Mouse (Mus musculus): Measurements from ENCODE around the gene Slc36a3. TPM values are rescaled to one million over a fixed set of nuclear protein-coding genes. Genes with fewer than 3 reads are reported as not detected.
A peak's percentile ranks its signal among the peaks of the same experiment; 100 is the strongest.
"Not testable (repeated sequence)": the region's sequence is repeated elsewhere in the genome, so short reads cannot be mapped to it uniquely, and the experiment has no call there.

Gene Slc36a3
- polyA plus RNA-seq, 3 experiments from 2014 or later: 0.31 to 0.98 (median 0.54) TPM

DNA sequence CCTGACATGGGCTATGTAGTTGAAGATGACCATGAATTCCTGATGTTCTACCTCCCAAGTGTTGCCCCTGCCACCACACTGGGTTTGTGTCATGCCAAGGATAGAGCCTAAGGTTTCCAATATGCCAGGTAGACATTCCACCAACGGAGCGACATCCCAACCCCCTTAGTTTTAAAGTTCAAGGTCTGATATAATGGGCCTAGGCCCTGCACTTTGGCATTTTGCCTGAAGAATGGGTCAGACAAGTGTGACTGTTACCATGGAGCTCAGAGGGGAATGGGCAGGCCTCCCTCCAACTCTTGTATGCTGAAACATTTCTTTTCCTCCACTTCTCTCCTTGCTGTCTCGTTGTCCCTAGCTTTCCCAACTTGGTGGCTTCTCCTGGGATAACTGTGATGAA is 48.3 kb downstream of the Slc36a3 start:
- ATAC-seq: no peak

DNA sequence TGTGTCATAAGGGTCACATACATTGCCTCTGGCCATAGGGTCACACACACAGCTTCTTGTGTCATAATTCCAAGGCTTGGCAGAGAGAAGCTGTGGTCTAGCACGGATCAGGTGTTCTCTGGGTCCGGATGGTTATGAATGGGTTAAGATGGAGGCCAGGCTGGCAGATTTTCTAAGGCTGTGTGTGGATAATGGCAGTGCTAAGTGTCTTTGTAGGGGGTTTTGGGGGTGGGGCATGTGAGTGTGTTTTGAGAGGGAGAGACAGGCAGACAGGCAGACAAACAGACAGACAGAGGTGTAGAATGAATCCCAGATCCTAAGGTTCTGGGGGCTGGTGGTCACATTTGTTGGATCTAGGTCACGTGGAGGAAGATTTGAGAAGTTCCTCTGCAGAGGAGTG is 49.5 kb downstream of the Slc36a3 start:
- ATAC-seq: no peak

DNA sequence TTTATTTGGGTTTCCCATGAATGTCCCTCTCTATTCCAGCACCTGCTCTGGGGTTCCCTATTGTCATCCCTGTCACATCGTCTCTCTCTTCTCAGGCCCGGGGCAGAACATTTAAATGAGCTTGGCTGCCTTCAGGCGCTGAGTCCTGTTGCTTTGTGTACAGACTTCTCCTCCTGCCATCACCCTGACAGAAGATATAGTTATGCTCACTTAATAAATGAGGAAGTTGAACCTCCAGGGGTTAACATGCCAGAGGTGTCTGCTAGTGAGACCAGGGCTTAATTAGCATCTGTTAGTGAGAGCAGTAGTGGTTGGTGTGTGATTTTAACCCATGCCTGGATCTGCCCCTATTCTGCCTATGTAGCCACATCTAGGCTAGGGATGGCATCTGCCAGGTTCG is 51.6 kb downstream of the Slc36a3 start:
- ATAC-seq: no peak

DNA sequence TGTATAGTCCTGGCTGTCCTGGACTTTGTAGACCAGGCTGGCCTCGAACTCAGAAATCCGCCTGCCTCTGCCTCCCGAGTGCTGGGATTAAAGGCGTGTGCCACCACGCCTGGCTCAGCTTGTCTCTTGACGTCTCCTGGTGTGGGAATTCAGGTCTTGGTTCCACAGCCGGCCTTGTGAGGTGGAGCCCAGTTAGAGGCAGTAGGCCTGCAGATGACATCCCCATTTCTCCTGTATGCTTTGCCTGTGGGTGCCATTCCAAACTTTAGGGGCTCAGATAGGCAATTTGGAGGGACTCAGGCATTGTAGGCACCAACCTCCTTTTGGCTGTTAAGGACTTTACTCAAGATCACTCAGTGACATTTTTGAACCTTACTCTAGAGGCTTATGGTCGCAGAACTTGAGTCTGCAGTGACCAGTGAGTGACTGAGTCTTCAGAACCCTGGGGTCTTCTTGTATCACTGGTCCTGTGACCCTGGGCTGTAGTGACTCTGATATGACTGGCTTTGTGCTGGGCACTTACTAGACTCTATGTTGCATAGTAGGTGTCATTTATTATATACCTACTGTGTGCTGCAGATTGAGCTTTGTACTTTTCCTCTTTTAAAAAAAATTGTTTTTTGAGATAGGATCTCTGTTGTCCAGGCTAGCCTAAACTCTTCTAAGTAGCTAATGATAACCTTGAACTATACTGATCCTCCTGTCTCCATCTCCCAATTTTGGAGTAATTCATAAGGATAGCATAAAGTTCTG is 52.3 kb downstream of the Slc36a3 start:
- ATAC-seq: no peak

DNA sequence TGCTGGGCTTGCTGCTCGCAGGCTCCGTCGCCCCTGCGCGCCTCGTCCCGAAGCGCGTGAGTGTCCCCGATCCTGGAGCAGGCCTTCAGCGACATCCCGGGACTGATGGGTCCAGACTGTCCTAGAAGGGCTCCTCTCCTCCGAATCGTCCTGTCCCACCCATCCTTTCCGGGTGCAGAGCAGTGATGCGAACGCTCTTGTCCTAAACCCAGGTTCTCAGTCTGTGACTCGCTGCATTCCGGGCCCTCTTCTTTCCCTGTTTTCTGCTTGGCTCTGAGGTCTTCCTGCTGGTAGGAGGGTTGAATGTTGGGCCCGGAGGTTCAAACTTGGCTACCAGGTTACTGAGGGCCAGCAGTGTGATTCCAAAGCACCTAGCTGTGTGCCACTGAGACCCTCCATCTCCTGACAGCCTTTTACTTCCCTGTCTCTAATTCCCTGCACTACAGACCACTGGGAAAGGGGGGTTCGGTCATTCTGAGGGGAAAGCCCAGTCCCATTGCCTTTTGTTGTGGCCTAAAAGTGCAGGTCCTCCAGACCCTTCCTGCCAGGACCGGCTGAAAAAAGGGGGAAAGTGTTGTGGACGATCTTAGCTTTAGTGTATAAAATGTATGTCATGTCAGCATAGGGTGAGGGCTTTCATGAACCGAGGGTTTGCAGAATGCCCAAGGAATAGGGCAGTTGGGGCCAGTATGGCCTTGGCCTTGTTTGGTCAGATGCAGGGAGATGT is 53.2 kb downstream of the Slc36a3 start:
- ATAC-seq: no peak

DNA sequence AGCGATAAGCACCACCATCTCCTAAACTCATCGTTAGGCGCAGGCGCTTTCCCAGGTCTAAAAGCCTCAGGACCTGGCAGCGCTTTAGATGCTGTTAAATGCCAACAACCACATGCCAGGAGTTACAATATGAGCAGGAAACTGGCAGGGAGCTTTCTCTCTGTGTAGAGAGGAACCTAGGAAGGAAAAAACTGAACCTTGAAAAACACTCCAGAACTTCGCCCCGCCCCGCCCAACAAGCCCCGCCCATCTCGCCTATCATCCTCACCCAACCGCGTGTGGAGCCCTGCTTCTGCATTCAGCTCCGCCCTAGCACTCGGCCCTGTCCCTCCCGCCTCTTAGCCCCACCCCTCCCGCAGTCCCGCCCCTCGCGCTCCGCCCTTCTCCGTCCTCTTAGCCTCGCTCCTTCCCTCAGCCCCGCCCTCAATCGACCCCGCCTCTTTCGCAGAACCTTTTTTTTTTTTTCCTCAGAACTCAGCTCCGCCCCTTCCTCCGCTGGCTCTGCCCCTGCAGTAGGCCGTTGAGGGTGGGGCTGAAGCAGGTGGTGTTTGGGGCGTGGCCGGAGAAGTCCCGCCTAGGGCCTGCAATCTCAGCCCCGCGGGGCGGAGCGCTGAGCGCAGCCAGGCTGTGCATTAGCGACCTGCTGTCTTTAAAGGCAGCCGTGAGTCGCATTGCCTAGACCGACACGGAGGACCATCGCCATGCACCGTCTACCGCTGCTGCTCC is 53.9 kb downstream of the Slc36a3 start, which contains the start of gene Gm2a:
TSS of gene Gm2a (plus strand) at position 653 of the 726 bp plus-strand sequence.
- peak; percentile 91 for ATAC-seq

DNA sequence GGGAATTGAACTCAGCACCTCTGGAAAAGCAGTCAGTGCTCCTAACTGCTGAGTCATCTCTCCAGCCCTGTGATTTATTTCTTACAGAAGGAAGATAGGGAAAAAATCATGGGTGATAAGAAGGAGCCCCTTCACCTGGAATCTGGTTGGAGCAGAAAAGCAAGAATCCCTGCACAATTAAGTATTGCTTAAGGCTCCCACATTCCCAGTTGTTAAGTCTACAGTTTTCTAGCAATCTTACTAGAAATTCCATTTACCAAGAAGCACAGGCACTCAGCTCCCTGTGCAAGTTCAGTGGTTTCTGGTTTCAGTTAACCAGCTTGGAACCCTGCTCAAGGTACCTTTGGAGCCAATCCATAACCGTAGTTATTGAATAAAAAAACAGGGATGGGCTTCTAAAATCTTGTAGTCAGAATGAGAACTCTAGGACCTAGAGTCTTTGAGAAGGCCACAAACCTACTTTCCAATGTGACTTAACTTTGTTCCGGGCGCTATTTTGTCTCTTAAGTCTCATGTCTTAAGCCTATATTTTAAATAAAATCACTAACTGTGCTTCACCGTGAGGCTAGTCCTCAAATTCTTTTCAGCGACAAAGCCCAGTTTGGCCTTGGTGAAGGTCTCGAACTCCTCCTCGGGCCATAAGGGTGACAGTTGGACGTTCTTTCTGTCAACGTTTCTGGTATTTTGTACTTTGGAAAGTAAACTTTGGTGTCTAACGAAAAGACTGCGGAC is 54.6 kb downstream of the Slc36a3 start:
- ATAC-seq: no peak

DNA sequence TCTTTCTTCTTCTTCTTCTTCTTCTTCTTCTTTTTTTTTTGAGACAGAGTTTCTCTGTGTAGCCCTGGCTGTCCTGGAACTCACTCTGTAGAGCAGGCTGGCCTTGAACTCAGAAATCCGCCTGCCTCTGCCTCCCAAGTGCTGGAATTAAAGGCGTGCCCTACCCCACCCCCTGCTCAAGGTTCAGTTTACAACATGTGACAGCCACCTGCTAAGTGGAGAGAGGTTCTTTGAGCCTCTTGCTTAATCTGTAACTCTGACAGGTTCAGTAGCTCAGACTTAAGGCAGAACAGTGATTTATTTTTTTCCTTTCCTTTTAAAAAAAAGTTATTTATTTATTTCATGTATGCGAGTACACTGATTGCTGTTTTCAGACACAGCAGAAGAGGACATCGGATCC is 55.2 kb downstream of the Slc36a3 start:
- not testable (repeated sequence) for ATAC-seq

DNA sequence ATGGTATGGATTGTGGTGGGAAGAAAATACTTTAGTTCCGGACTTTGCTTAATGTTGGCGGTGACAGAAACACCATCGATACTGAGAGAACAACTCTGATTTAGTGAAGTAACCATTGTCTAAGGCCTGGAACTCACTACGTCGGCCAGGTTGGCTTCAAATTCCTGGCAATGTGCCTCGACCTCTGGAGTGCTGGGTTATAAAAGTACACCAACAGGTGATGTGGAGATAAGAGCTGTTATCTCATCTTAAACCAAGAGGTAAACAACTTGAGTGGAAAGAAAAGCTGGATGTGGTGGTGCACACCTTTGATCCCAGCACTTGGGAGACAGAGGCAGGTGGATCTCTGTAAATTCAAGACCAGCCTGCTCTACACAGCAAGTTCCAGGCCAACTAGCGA is 58.4 kb downstream of the Slc36a3 start:
- no peak for ATAC-seq

DNA sequence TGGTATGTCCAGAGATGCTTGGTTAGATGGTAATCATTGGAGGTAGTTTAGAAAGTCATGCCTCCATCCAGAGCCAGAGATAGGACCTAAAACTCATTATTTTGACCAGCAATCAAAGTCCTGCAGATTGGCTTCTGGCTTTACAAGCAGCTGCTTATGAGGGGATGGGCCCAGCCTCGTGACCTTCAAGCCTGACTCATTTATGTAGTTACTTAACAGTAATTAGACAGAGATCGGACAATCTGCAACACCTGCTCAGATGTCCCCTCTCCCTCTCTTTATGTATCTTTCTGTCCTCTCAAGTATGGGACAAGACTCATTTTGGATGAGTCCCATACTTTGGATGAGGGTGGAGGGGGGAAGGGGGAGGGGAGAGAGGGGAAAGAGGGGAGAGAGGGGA is 61.6 kb downstream of the Slc36a3 start:
- ATAC-seq: no peak

DNA sequence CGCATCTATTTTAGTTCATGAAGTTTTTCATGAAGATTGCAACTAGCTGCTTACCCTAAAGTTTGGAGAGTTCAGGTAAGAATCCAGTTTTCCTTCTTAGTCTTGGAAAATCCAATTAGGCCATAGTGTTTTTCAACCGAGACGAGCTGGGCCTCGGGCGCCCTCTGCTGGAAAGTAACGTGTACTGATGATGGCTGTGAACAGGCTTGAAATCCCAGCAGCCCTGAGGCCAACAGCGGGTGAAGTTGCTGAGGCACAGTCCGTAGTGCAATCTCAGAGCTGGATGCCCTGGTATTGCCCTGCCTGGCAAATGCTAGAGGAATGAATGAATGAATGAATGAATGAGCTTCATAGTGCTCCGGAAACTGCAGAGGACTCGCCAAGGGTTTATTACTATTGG is 64.5 kb downstream of the Slc36a3 start:
- peak; percentile 61 for ATAC-seq

DNA sequence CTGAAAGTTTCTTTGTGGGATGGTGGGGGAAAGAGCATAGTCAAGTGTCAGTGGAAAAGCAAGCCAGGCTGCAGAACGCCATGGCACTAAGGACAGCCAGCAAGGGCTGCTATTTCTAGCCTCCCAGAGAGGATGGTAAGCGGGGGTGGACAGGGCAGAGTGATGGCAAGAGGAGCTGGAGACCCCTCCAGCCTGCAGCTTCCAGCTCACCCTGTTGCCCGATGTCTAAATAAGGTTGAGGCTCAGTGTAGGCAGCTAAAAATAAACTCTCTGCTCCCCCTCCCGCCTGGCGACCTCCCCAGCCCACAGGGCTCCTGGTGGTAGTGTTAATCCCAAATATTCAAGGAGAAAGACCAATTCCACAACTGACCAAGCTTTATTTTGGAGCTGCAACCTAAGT is 66.1 kb downstream of the Slc36a3 start:
- ATAC-seq: no peak

DNA sequence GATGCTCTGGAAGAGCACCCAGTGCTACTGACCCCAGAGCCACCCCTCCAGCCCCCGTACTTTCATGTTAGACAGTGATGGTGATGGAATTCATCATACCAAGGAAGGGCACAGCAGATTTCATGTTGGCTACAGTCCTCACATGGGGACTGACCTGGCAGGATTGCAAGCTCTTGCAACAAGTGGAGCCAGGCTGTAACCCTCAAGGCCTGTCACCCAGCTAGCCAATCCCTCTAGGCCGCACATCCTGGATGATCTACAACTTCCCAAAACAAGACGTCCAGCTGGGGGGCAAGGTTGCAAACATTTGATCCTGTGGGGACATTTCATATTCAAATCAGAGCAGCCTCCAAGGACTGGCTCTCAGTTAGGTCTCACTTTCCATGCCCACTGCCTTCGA is 66.9 kb downstream of the Slc36a3 start:
- no peak for ATAC-seq

DNA sequence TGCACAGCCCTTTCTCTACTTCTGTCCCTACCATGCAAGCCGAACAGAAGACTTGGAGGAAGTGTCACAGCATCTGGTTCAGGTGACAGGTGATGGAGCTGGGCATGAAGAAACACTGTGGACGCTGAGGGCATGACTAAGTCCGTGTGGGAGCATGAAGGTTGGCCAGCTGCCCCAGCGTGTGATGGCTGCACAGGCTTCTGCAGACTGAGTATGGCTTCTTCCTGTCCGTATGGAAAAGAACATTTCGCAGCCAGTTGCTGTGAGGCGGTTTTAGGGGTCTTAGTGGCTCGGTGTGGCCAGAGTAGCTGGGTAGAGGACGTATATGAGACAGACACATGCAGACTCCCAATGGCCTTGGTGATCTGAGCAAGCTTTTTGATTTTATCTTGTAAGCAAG is 70.3 kb downstream of the Slc36a3 start:
- ATAC-seq: no peak

DNA sequence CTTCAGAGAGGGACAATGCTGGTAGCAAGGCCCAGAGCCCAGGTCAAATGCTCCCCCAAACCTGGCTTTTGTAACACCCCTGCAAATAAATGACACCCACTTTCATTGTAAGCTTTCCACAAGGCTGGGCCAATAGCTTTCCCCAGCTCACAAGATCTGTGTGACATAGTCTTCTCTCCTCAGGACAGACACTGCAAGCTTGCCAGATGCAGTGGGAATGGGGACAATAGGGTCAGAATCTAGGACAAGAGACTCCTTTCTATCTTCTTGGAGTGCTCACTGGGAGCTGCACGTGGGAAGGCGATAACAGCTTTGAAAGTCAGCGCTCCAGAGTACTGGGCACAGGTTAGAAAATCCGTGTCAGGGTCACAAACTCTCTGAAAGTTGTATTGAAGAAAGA is 72.3 kb downstream of the Slc36a3 start:
- no peak for ATAC-seq

DNA sequence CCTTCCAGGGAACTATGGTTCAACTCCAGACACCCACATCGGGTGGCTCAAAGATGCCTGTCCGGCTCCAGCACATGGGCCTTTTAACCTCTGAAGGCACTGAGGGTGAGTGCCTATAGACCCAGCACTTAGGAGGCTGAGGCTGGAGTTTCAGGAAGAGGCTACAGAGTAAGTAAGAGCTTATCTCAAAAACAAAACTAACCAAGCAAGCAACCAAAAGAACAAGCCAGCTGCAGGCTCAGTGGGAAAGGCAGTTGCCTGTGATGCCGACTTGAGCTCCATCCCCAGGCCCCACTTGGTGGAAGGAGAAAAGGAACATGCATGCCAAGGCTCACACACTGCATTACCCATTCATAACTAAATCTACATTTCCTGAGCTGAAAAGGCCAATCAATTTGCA is 73.0 kb downstream of the Slc36a3 start:
- no peak for ATAC-seq

DNA sequence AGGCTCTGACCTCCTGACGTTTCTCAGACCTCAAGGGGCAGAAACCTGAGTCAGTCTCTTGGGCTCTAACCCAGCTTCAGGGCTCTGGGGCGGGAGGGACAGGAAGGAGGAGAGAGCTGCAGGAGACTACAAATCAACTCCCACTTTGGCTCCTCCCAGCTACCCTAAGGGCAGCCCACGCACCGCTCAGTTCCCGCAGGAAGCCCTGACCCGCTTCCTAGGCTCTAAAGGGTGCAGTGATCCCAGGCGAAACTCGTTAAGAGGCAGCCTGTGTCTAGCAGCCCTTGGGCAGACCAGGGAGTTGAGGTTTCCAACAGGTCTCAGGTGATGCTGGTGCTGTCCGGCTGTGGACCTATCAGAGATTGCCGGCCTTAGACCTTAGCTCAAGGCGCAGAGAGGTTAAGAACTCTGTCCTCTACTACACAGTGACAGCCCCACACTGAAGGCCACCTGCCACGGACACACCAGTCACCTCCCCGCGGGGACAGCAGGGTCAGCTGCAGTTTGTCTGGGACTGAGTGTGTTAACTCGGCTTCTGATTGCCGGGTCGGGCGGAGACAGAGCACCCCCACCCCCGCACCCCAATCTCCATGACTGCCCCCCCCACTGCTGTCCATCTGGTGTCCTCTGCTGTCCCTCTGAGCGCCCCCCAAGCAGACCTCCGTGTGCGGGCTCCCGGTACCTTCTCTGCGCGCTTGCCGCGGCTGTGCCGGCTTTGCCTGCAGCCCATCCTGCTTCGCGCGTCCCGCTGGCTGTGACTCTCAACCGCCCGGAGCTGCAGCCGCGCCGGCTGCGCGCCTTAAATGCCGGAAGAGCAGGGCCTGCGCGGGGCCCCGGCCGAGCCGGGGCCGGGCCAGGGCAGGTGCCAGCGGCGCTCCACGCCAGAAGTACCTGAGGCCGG is 73.9 kb downstream of the Slc36a3 start, which contains the start of gene Ccdc69:
TSS of gene Ccdc69 (minus strand) at position 801 of the 901 bp plus-strand sequence.
- ATAC-seq: peak; percentile 77

DNA sequence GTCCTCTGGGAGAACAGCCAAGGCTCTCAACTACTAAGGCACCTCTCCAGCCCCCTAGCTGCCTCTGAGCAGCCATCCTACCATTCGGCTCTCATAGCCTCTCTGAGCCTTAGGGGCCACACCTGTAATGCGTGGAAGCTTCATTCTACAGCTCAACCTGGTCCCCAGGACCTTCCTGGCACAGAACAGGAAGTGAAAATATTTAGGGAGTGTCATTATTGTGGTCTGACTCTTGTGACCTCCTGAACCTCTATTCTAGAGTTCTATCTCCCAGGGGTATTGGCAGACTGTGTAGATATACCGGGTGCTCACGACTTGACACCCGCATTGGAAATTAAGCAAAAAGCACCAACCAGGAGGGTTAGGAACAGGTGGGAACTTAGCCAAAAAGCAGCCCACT is 75.3 kb downstream of the Slc36a3 start:
- ATAC-seq: no peak

DNA sequence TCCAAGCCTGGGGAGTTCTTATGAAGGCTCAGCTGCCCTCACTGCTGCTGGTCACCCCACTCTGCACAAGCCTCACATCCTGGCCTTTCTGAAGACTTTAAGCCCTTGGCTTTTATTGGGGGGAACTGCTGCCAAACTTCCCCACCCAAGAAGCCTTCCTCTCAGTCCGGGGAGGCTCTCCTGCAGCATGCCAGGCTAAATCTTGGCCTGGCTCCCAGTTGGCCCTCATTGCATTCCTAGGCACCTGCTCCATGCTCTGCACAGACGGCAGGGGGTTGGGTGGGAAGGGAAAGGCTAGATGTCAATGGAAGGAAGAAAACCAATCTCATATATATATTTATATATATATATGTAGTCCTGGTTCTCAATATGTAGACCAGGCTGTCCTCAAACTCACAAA is 75.9 kb downstream of the Slc36a3 start:
- no peak for ATAC-seq

Data from inflammation-experienced regulatory T-cells, adult 6 months (primary cell).